9 mouse cellular contexts compared by ENCODE assay signal in genomic region chr10:86158198-86158899, GRCm38 (mm10).
A peak's percentile ranks its signal among the peaks of the same experiment; 100 is the strongest.
DNase-seq lines count a peak whose midpoint lies in the region; ATAC-seq and TF ChIP-seq lines count a peak whose summit lies in the region.
"Had no signal": no experiment of that assay in that cellular context is flagged by ENCODE, and none has a peak within 500 bp of the region (broad histone marks: within the 10 kb centered on the region; RNA-seq: fewer than 3 reads in every experiment).

No protein-coding gene starts in this region.

- no peak overlapping the region for H3K4me2 ChIP-seq in embryonic facial prominence, embryonic 15.5 days (replicated peaks)
- H3K4me2 ChIP-seq: midbrain, embryonic 12.5 days had no signal

- peaks cover 9% of the 10 kb centered on the region for H3K4me1 ChIP-seq in embryonic facial prominence, embryonic 15.5 days
- H3K4me1 ChIP-seq in kidney, adult 2 months (ENCODE audit: control insufficient read depth, insufficient read depth, low read length), result peaks cover 22% of the 10 kb centered on the region
- H3K4me1 ChIP-seq: midbrain, embryonic 12.5 days had no signal

- H3K36me3 ChIP-seq in embryonic facial prominence, embryonic 15.5 days, result no peaks in the 10 kb centered on the region
- H3K36me3 ChIP-seq in kidney, adult 2 months (ENCODE audit: control insufficient read depth, insufficient read depth, low read length), result no peaks in the 10 kb centered on the region
- H3K36me3 ChIP-seq: midbrain, embryonic 12.5 days had no signal

- H3K9me3 ChIP-seq in embryonic facial prominence, embryonic 15.5 days (replicated peaks), result no peaks in the 10 kb centered on the region
- H3K9me3 ChIP-seq: midbrain, embryonic 12.5 days had no signal

- no peak for TF ChIP-seq POLR2A in kidney, adult 2 months (IDR thresholded peaks at IDR 0.05; ENCODE audit: low read depth, low read length)

- no peak for TF ChIP-seq CTCF in kidney, adult 2 months (conservative IDR thresholded peaks at IDR 0.05; ENCODE audit: insufficient read depth, insufficient read length, low read depth, low read length)

- no peak for ATAC-seq in embryonic facial prominence, embryonic 15.5 days (ENCODE audit: insufficient number of reproducible peaks, low FRiP score, low TSS enrichment, low read depth)
- no peak for ATAC-seq in frontal cortex, adult (ENCODE audit: low TSS enrichment)

- peak; percentile 45 for DNase-seq in kidney, adult 11 months
- DNase-seq in kidney, adult 18-20 months, result no peak
- peak; percentile 68 for DNase-seq in kidney, adult 2 months
- peak; percentile 60 for DNase-seq in lung, postnatal 10 days
- DNase-seq in layer of hippocampus, adult 18-20 months (ENCODE audit: low spot score in 2 of 2), result no peak
- no peak for DNase-seq in left cerebral cortex, postnatal 4 days

- no peak overlapping the region for H3K9ac ChIP-seq in embryonic facial prominence, embryonic 15.5 days
- H3K9ac ChIP-seq: midbrain, embryonic 12.5 days had no signal

- WGBS in embryonic facial prominence, embryonic 15.5 days, result 47% methylated on average over 8 of the region's 8 CpGs
- WGBS in kidney, adult 2 months, result 37% methylated on average over 8 of the region's 8 CpGs

- intact Hi-C loops in left cerebral cortex, postnatal 4 days (cut with DNase I), result no loop called here

- no peaks in the 10 kb centered on the region for H3K27me3 ChIP-seq in embryonic facial prominence, embryonic 15.5 days
- no peaks in the 10 kb centered on the region for H3K27me3 ChIP-seq in kidney, adult 2 months (replicated peaks; ENCODE audit: control insufficient read depth, insufficient read depth, low read length)
- H3K27me3 ChIP-seq: midbrain, embryonic 12.5 days had no signal

- H3K27ac ChIP-seq in embryonic facial prominence, embryonic 15.5 days (replicated peaks), result peak overlapping the region; percentile 77
- H3K27ac ChIP-seq in kidney, adult 2 months (ENCODE audit: insufficient read depth, low read depth, low read length), result peak overlapping the region; percentile 90
- H3K27ac ChIP-seq: midbrain, embryonic 12.5 days had no signal

- H3K4me3 ChIP-seq in embryonic facial prominence, embryonic 15.5 days (replicated peaks), result no peak overlapping the region
- H3K4me3 ChIP-seq in kidney, adult 2 months (ENCODE audit: insufficient read depth, low read depth, low read length), result no peak overlapping the region
- H3K4me3 ChIP-seq: midbrain, embryonic 12.5 days had no signal

Comparison
In these comparisons a context has a peak if more than half of its experiments do, and no peak if none do; other contexts are left out.
1. DNase-seq: peak in kidney, adult 11 months (single experiment), kidney, adult 2 months (single experiment) and lung, postnatal 10 days (single experiment); none in kidney, adult 18-20 months (single experiment), layer of hippocampus, adult 18-20 months (0 of 2) and left cerebral cortex, postnatal 4 days (single experiment).